Mouse (Mus musculus): ENCODE measurements around the gene Ddx41.
A peak's percentile ranks its signal among the peaks of the same experiment; 100 is the strongest.

Gene Ddx41

DNA sequence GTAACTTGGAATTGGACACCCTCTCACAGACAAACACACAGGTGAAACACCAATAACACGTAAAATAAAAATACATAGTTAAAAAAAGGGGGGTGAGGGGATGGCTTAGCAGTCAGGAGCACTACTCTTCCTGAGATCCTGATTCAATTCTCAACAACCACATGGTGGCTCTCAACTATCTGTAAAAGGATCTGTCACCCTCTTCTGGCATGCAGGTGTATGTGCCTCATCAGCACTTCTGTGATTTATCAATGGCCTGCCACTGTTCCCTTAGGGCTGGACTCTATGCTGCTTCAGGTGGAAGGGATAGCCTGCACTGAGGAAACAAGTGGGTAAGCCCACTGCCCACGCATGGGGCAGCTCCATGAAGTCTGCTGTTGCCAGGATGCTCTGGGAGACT lies 4.5 kb upstream of the Ddx41 start:
- DNase-seq = no peak

DNA sequence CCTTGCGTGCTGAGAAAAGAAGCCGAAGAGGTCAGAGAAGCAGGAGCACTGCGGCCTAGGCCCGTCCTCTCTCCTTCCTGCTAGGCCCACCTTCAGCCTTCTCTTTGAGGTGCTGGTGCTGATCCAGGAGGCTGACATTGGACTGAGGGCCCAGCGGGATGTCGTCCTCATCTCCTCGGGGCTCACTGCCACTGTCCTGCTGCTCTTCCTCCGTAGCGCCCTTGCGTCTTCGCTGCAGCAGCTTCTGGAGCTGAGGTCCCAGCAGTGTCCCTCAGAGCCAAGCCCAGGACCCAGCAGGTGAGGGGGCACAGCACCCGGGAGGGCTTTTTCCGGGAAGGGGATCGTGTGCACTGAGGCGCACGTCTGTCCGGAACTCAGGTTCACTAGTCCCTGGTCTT lies 663 bp downstream of the Ddx41 start:
- no peak for DNase-seq

GRCm38 (mm10) chr13:55535191-55535590 lies 1.3 kb downstream of the Ddx41 start:
- no peak for DNase-seq

GRCm38 (mm10) chr13:55529198-55529915 lies 7.1 kb downstream of the Ddx41 start, which contains the start of gene Dok3:
TSS of gene Dok3 (minus strand) at chr13:55529296.
- DNase-seq = no peak

DNA sequence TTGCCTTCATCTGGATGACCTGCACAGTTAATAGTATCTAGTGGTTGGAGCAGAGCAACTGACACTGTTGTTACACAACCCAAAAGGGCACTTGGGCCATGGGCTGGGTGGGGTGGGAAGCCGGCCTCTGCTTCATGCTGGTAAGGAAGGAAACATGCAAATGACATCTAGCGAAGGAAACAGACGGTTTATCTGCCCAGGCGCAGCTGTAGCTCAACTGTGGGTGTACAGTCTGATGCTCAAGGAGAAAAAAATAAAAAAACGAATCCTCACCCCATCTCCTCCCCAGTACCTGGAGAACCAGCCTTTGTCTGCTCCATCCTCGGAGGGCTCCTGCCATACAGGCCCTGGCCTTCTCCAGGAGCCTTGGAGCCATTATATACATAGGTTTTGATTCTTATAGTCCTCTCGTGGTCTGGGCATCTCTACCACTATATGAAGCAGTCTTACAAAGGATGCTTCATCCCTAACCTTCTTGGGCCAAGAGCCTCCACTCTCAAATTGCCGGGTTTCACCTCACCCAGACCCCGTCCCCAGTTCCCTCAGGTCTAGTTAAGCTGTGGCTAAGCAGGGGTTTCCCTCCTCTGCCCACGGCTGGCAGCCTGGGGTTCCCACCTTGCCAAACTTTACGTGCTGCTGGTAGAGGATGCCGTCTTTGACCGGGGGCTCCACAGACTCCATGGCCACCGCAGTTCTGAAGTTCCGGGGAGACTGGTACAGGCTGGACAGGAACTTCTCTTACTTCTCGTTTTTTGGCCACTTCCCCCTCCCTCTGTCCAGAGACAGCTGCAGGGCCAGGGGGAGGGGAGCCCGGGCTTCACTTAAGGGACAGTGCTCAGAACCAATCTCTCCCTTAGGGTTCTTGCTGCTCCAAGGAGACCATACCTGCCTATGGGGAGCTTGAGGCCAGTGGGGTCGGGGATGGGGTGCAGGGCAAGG lies 8.4 kb downstream of the Ddx41 start:
- no peak for DNase-seq

DNA sequence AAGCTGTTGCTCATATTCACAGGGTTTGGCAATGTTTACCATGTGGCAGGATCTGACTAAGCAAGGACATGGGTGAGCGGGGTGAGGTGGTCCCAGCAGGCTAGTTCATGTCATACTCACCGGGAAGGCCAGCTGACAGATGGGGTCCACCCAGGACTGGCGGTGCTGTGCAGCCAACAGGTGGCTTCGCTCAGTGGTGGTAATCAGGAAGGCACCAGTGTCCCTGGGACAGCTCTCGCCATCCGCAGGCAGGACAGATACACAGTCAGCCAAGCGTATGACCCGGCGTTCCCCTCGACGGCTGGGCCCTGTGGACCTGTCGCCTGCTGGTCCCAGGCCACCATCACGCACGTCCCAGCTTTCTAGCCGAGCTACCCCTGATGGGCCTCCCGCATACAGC lies 9.2 kb downstream of the Ddx41 start:
- DNase-seq = no peak

DNA sequence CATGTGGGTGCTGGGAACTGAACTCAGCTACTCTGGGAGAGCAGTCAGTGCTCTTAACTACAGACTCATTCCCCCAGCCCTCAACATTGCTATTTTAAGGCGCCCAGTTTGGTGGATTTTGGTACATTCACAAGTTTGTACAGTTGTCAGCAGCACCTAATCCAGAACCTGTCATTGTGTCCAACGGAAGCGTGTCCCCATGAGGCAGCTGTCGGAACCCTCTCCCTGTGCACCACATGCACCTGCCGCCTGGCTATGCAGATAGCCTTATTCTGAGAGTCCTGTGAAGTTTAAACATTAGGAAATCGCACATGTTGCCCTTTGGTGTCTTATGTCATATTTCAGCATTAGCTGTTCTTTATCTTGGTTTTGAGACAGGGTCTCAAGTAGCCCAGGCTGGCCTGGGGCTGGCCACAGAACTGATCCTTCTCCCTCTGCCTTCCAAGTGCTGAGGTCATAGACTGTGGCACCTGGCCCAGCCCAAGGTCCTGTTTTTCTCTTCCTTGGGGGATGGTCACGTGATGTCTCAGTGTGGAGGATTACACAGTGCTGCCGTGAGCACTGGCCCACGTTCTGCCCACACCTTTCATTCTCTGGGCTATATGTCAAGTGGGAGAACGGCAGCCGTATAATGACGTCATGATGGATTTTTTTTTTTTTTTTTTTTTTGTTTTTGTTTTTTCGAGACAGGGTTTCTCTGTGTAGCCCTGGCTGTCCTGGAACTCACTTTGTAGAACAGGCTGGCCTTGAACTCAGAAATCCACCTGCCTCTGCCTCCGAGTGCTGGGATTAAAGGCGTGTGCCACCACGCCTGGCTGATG lies 10.5 kb downstream of the Ddx41 start:
- no peak for DNase-seq

GRCm38 (mm10) chr13:55523951-55524600 lies 12.4 kb downstream of the Ddx41 start:
- no peak for DNase-seq

DNA sequence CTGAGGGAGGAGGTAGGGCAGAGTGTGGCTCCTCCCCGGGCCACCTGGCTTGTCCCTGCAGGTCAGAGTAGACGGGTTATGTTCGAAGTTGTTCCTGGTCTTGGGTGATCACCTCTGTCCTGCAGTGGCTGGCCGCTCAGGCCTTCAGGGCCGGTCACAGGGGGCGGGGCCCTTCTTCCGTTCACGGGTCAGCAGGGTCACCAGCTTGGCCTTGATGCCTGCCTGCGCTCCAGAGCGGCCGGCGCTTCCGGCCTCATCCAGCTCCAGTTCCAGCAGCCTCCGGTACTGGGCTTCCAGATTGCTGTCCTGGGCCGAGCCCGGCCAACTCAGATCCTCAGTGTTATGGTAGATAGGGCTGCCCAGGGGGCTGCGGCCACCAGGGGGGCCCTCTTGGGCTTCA lies 13.2 kb downstream of the Ddx41 start:
- no peak for DNase-seq

DNA sequence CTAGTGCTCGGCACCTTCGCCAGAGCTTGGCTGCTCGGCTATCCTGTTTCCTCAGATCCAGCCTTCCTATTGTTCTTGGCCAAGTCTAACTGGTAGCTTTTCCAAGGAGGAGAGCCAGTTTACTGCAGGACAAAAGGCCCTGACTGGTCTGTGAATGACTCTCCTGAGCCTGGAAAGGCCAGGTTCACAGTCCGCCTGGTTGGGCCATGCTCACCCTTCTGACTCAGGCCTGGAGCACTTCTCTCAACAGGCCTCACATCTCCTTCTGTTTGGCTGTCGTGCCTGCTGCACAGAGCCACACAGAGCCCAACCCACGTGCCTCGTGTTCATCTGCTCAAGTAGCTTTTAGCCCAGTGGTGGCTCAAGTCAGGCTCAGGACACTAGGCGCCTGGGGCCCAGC lies 13.7 kb downstream of the Ddx41 start:
- no peak for DNase-seq

DNA sequence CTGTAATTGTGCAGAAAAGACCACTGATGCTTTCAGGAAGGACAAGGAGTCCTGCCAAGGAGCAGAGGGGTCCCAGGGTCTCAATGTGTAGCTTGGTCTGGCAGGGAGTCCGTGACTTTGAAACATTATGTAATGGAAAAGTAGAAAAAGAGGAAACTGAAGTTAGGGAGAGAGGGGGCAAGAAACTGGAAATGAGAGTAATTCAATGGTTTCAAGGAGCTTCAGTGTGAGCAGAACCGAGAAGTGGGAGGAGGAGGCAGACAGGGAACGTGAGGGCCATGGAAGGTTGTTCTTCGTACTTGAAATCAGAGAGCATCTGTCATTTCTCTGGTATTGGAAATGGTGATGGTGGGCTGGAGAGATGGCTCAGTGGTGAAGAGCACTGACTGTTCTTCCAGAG lies 16.9 kb downstream of the Ddx41 start:
- no peak for DNase-seq

GRCm38 (mm10) chr13:55516955-55517354 lies 19.5 kb downstream of the Ddx41 start:
- DNase-seq = peak; percentile 51 to 57

DNA sequence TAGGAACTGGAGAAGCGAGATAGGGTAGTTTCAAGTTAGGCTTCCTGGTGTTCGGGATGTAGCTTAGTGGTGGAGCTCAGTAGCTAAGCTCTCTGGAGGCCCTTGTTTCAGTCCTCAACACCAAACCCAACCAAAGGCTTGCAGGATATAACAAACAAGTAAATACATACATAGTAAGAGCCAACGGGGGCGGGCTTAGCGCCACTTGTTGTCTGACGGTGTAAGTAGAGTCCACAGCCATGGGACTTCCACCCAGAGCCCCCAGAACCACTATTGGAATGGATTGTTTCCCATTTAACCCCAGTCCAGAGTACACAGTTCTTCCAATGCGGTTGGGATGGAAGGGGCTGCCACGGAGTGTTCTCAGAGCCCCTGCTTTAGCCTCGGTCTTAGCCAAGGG lies 22.6 kb downstream of the Ddx41 start:
- no peak for DNase-seq

GRCm38 (mm10) chr13:55513111-55513748 lies 23.2 kb downstream of the Ddx41 start, which contains the start of gene Pdlim7:
TSS of gene Pdlim7 (minus strand) at chr13:55513676.
- DNase-seq = peak; percentile 59 to 75

DNA sequence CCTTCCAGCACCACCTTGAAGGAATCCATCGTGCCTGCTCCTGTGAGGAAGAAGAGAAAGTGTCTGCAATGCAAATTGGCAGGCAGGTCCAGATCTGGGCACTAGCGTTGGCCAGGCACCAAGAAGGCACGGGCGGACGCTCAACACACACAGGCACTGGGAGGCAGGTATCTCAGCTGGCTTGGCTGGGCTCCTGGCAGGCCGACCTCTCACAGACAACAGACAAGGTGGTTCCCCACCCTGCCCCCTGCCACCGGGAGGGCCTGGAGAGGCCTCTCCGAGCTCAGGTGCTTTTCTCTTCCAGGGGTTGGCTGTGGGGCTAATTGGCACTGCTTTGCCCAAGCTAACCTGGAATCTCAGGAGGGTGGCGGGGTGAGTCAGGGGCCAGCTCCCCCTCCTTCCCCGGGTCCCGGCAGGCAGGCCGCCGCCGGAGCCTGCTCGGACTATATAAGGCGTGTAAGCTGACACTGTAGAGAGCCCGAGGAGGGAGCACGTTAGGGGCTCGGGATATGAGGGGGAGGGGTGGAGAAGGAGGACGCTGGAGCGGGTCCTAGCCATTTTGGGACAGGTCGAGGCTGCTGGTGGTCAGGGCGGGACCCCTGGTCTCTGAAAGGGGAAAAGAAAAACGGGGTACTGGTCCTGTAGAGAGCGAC lies 24.0 kb downstream of the Ddx41 start:
- DNase-seq = no peak

DNA sequence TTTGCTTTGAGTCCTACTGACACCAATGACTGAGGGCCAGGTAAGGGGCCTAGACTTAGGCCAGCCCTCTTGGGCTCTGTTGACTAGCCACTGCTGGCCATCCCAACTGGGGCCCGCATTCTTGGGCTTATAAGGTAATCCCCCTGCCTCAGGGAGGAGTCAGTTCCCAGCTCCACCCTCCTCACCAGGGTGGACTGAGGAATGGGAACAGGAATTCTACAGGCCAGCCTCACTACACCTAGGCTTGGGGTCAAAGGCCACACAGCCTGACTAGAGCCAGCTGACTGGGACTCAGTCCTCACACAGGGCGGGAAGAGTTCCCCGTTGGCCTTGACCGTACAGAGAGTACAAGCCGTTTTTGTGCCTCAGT lies 25.0 kb downstream of the Ddx41 start:
- DNase-seq = no peak

DNA sequence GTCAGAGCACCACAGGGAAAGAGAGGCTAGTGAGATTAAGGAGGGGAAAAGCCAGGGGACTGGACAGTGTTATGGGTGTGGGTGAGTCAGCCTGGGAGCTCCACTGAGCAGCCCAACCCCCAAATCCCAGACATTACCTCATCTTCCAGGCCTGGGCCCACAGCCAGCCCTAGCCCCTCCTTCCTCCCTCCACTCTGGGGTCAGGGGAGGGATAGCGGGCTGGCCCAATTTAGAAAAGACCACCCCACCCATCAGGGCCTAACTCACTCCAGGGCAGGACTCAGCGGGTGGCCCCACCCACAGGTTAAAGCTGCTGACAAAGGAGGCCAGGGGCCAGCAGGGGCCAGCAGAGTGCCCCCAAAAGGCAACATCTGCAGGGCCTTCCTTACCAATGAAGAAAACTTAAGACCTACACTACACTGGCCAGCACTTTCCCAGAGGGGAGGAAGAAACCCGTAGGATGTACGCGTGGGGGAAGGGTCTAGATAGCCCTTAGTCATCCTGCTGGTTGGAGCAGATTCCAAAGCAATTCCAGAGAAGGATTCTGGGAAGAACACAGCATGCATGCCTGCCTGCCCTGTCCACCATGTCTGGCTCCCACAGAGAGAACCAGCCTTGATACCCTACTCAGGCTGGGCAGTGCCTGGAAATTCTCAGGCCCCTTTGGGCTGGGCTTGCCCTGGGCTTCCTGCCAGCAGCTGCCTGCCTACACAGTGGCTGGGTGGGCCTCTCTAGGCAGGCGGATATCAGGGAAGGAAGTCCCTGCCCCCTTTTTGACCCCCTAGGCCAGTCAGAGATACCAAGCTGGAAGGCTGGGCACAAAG lies 25.6 kb downstream of the Ddx41 start:
- DNase-seq = no peak

- DNase-seq = no peak
These were observed 26.2 kb downstream of the Ddx41 start for GRCm38 (mm10) chr13:55510332-55510667.

DNA sequence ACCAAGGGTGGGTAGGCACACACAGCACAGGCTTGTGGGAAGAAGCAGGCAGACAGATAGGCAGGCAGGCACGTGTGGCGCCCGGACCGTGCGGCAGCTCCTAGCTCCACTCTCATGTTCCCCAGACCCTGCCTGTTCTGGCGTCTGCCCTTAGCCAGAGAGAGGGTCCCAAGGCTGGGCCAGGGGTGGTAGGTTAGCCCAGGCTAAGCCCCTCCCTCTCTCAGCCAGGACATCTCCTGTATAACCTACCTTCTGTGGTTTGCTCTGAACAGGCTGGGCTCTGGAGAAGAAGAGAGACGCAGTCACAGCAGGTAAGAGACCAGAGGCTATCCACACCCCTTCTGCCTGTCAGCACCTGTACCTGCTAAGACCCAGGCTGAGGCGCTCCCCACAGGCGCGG lies 27.9 kb downstream of the Ddx41 start:
- no peak for DNase-seq

GRCm38 (mm10) chr13:55507877-55508276 lies 28.6 kb downstream of the Ddx41 start:
- no peak for DNase-seq

DNA sequence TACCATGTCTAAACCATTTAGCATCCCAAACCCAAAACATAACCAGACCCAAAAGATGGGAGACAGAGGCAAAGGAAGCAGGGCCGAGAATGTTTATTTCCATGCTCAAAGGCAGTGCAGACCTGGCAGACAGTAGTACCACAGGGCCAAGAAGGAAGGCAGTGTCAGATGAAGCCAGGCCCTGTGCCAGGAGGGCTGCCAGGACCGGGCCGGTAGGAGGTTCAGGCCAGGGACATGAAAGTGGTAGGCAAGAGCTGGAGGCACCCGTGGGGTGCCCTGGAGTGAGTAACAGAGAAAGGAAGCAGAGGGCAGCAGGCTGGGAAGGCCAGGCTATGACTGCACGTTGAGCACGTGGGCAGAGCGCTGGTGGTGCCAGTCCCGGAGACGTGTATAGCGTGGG lies 29.8 kb downstream of the Ddx41 start:
- no peak for DNase-seq

Measured in thymus, adult 18-20 months (tissue).